Mouse (Mus musculus): ENCODE data around the gene Hspd1. TPM values are rescaled to one million over a fixed set of nuclear protein-coding genes. Genes with fewer than 3 reads are reported as not detected.

The Hspd1 gene
- 491 and 512 TPM in 2 replicates for polyA plus RNA-seq (2015; fragmentation: Nextera tagmentation; extraction: Ambion mirVana)

DNA sequence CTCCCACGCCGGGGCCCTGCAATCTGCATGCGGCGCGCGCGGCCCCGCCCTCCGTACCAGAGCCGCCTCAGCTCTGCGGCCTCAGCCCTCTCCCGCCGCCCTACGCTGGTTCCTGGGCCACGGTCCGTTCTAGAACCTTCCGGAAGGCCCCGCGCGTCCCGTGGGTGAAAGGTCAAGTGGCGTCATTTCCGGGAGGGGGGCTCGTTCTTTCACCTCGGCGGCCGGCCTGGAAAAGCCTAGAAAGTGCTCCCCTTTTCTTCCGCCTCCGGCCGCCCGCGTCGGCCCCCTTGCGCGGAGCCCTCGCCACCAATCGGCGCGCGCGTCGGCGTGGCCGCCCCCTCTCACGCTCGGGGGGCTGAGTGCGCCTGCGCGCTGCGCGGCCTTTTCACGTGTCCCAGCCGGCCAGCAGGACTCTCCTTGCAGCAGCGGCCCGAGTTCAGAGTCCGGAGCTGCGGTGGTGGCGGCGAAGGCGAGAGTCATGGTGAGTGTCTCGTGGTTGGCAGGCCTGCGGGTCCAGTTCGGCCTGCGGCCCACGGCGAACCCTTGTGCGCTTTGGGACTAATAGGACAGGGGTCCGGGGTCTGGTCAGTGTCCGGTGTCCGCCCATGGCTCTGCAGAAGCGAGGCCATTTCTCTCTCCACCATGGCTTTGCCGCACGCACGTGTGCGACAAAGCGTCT is at the start of gene Hspd1, which contains the start of gene Hspe1:
Gene Hspd1, minus strand, starts transcription at position 312 of the 679 bp plus-strand sequence.
Gene Hspe1, plus strand, starts transcription at position 201 of the 679 bp plus-strand sequence.
- ATAC-seq (replicated peaks; ENCODE audit: extremely low read depth, insufficient read depth, low FRiP score) = peak; percentile 93
- peak within 1 kb of the TSS; percentile 99 for H3K27ac ChIP-seq (ENCODE audit: low read length)
- H3K9me3 ChIP-seq (replicated peaks; ENCODE audit: control insufficient read depth, low read length) = no peaks in the 10 kb centered on the region
- peak within 1 kb of the TSS; percentile 92 for H3K4me2 ChIP-seq (ENCODE audit: low read depth, low read length)
- no peaks in the 10 kb centered on the region for H3K27me3 ChIP-seq (ENCODE audit: control insufficient read depth, insufficient read depth, low read length)
- peak within 1 kb of the TSS; percentile 98 for H3K4me3 ChIP-seq (ENCODE audit: low read length)
- H3K9ac ChIP-seq (ENCODE audit: low read length) = peak within 1 kb of the TSS; percentile 99
- WGBS = under 1% methylated on average over 76 of the region's 76 CpGs
- H3K36me3 ChIP-seq (ENCODE audit: control insufficient read depth, insufficient read depth) = peaks cover 27% of the 10 kb centered on the region
- H3K4me1 ChIP-seq (ENCODE audit: control insufficient read depth, insufficient read depth, low read length) = peaks cover 30% of the 10 kb centered on the region

DNA sequence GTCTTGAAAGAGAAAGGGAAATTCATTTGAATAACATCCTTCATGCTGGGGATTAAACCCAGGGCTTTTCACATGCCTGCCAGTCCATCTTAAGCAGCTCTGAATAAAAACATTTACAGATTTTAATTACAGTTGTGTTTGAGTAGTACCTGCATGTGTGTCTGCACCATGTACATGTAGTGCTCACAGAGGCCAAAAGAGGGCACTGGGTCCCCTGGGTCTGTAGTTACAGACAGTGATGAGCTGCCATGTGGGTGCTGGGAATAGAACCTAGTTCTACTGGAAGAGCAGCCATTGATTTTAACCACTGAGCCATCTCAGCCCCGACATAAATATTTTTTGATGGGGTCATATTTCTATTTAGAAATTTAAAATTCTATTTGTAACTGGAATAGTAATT is 47.8 kb upstream of the Hspd1 start:
- no peak overlapping the region for H3K9ac ChIP-seq (ENCODE audit: low read length)
- no peaks in the 10 kb centered on the region for H3K27me3 ChIP-seq (ENCODE audit: control insufficient read depth, insufficient read depth, low read length)
- H3K4me3 ChIP-seq (ENCODE audit: low read length) = no peak overlapping the region
- WGBS = 97% methylated on average over 1 of the region's 1 CpGs
- ATAC-seq (replicated peaks; ENCODE audit: extremely low read depth, insufficient read depth, low FRiP score) = no peak
- no peaks in the 10 kb centered on the region for H3K9me3 ChIP-seq (replicated peaks; ENCODE audit: control insufficient read depth, low read length)
- peaks cover 11% of the 10 kb centered on the region for H3K4me1 ChIP-seq (ENCODE audit: control insufficient read depth, insufficient read depth, low read length)
- H3K36me3 ChIP-seq (ENCODE audit: control insufficient read depth, insufficient read depth) = peaks cover 12% of the 10 kb centered on the region; the same call in 1 of the 2 replicates
- no peak overlapping the region for H3K27ac ChIP-seq (ENCODE audit: low read length)
- no peak overlapping the region for H3K4me2 ChIP-seq (ENCODE audit: low read depth, low read length)

DNA sequence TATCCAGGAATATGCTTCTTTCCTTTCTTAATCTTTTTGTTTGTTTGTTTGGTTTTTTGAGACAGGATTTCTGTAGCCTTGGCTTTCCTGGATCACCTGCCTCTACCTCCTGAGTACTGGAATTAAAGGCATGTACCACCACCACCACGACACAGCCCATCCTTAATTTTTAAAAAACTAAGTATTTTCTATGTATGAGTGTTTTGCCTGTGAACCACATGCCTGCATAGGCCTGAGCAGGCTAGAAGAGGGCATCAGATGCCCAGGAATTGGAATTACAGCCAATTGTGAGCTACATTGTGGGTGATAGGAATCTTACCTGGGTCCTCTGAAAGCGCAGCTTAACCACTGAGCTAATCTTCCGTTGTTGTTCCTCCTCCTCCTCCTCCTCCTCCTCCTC is 46.3 kb upstream of the Hspd1 start:
- Histone ChIP-seq H3K4me1 (ENCODE audit: control insufficient read depth, insufficient read depth, low read length) (peaks cover 14% of the 10 kb centered on the region), H3K4me2 (ENCODE audit: low read depth, low read length) (no peak overlapping the region), H3K9me3 (replicated peaks; ENCODE audit: control insufficient read depth, low read length) (no peaks in the 10 kb centered on the region), H3K4me3 (ENCODE audit: low read length) (no peak overlapping the region), H3K27me3 (ENCODE audit: control insufficient read depth, insufficient read depth, low read length) (no peaks in the 10 kb centered on the region), H3K36me3 (ENCODE audit: control insufficient read depth, insufficient read depth) (peaks cover 9% of the 10 kb centered on the region; the same call in 1 of the 2 replicates), H3K9ac (ENCODE audit: low read length) (no peak overlapping the region), H3K27ac (ENCODE audit: low read length) (no peak overlapping the region)
- ATAC-seq (replicated peaks; ENCODE audit: extremely low read depth, insufficient read depth, low FRiP score) = no peak
- WGBS = 90% methylated on average over 3 of the region's 3 CpGs

DNA sequence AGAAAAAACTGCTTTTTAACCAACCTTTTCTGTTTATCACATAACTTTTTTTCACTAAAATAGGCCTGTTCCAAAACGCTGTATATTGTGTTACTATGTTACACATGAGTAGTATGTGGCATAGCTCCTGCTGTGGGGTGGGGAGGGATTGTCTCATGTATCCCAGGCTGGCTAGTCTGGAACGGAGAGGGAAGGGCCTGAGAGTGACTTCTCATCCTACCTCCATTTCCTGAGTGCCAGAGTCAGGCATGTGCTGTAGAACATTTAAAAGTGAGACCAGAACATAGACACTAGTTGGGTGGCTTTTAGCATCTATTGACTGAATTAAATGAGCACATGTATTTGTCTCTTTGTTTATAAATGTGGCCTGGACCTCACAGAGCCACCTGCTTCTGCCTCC is 45.1 kb upstream of the Hspd1 start:
- no peak overlapping the region for H3K4me3 ChIP-seq (ENCODE audit: low read length)
- peaks cover 14% of the 10 kb centered on the region for H3K4me1 ChIP-seq (ENCODE audit: control insufficient read depth, insufficient read depth, low read length)
- no peaks in the 10 kb centered on the region for H3K9me3 ChIP-seq (replicated peaks; ENCODE audit: control insufficient read depth, low read length)
- ATAC-seq (replicated peaks; ENCODE audit: extremely low read depth, insufficient read depth, low FRiP score) = no peak
- no peaks in the 10 kb centered on the region for H3K27me3 ChIP-seq (ENCODE audit: control insufficient read depth, insufficient read depth, low read length)
- H3K9ac ChIP-seq (ENCODE audit: low read length) = no peak overlapping the region
- H3K36me3 ChIP-seq (ENCODE audit: control insufficient read depth, insufficient read depth) = peaks cover 7% of the 10 kb centered on the region; the same call in 1 of the 2 replicates
- no peak overlapping the region for H3K27ac ChIP-seq (ENCODE audit: low read length)
- H3K4me2 ChIP-seq (ENCODE audit: low read depth, low read length) = no peak overlapping the region
- WGBS = 58% methylated on average over 2 of the region's 2 CpGs

DNA sequence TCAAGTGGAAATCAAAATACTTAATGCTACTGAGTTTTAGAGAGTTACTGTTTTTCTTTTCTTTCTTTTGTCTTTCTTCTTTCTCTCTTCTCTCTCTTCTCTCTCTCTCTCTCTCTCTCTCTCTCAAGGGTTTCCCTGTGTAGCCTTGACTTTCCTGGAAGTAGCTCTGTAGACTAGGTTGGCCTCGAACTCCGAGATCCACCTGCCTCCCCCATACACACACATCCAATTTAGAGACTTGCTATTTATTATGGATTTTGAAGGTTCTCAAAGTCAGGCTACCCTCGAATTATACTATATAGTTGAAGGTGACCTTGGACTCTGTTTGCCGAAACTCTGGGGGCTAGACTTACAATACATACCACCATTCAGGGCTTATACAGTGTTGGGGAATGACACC is 44.3 kb upstream of the Hspd1 start:
- H3K4me3 ChIP-seq (ENCODE audit: low read length) = peak overlapping the region; percentile 100
- H3K9ac ChIP-seq (ENCODE audit: low read length) = peak overlapping the region; percentile 100
- peak overlapping the region; percentile 80 for H3K4me2 ChIP-seq (ENCODE audit: low read depth, low read length)
- no peak for ATAC-seq (replicated peaks; ENCODE audit: extremely low read depth, insufficient read depth, low FRiP score)
- no peaks in the 10 kb centered on the region for H3K27me3 ChIP-seq (ENCODE audit: control insufficient read depth, insufficient read depth, low read length)
- H3K9me3 ChIP-seq (replicated peaks; ENCODE audit: control insufficient read depth, low read length) = no peaks in the 10 kb centered on the region
- peaks cover 14% of the 10 kb centered on the region for H3K4me1 ChIP-seq (ENCODE audit: control insufficient read depth, insufficient read depth, low read length)
- WGBS = 42% methylated on average over 4 of the region's 4 CpGs
- H3K27ac ChIP-seq (ENCODE audit: low read length) = peak overlapping the region; percentile 32
- peaks cover under 1% of the 10 kb centered on the region; the same call in 1 of the 2 replicates for H3K36me3 ChIP-seq (ENCODE audit: control insufficient read depth, insufficient read depth)

DNA sequence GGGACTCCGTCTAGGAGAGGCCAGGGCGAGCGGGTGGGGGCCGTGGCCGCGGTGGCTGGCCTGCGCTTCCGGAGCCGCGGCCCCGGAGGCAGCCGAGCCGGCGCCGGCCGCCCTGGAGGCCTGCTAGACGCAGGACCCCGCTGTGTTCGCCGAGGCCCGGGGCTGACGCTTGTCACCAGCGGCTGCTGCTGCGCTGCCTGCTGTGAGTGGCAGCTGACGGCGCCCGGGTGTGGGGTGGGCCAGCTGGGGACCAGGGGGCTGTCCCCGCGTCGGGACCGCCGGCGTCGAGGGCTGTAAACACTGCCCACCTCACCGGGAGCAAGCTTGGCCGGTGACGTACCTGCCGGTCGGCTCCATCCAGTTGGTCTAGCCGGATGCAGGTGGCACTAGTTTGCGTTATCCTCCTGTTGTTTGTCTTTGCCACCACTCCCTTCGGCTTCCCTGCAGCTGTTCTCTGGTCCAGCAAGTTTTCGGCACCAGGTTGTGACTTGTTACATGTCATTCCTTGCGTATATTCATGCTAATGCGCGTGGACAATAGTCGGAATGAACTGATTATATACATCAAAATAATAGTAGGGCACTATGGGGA is 43.5 kb upstream of the Hspd1 start:
- Histone ChIP-seq H3K36me3 (ENCODE audit: control insufficient read depth, insufficient read depth) (no peaks in the 10 kb centered on the region), H3K9ac (ENCODE audit: low read length) (peak overlapping the region; percentile 100), H3K9me3 (replicated peaks; ENCODE audit: control insufficient read depth, low read length) (no peaks in the 10 kb centered on the region), H3K4me2 (ENCODE audit: low read depth, low read length) (peak overlapping the region; percentile 80), H3K4me1 (ENCODE audit: control insufficient read depth, insufficient read depth, low read length) (peaks cover 14% of the 10 kb centered on the region), H3K4me3 (ENCODE audit: low read length) (peak overlapping the region; percentile 100), H3K27me3 (ENCODE audit: control insufficient read depth, insufficient read depth, low read length) (no peaks in the 10 kb centered on the region), H3K27ac (ENCODE audit: low read length) (peak overlapping the region; percentile 98)
- ATAC-seq (replicated peaks; ENCODE audit: extremely low read depth, insufficient read depth, low FRiP score) = peak; percentile 78
- under 1% methylated on average over 47 of the region's 47 CpGs for WGBS

DNA sequence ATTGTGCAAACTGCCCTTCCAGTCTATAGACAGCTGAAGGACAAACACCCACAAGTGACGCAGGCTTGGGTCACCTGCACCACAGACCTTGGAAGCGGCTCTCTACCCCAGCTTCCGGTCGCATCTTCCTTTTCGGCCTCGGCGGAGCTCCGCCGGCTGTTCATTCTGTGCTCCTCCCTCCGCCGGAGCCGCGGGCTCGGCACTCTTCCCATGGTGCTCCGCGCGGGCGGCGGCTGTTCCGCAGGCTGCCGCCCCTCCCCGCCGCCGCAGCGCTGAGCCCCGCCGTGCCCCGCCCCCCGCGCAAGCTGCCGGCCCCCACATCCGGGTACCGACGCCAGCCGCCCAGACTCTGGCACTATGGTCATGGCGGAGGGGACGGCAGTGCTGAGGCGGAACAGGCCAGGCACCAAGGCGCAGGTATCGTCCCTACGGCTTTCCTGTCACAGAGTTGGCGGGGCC is 42.9 kb upstream of the Hspd1 start, which contains the start of gene Mob4:
Gene Mob4, plus strand, starts transcription at position 289 of the 459 bp plus-strand sequence.
- Histone ChIP-seq H3K27ac (ENCODE audit: low read length) (peak within 1 kb of the TSS; percentile 98), H3K4me3 (ENCODE audit: low read length) (peak within 1 kb of the TSS; percentile 100)
- under 1% methylated on average over 35 of the region's 42 CpGs for WGBS

DNA sequence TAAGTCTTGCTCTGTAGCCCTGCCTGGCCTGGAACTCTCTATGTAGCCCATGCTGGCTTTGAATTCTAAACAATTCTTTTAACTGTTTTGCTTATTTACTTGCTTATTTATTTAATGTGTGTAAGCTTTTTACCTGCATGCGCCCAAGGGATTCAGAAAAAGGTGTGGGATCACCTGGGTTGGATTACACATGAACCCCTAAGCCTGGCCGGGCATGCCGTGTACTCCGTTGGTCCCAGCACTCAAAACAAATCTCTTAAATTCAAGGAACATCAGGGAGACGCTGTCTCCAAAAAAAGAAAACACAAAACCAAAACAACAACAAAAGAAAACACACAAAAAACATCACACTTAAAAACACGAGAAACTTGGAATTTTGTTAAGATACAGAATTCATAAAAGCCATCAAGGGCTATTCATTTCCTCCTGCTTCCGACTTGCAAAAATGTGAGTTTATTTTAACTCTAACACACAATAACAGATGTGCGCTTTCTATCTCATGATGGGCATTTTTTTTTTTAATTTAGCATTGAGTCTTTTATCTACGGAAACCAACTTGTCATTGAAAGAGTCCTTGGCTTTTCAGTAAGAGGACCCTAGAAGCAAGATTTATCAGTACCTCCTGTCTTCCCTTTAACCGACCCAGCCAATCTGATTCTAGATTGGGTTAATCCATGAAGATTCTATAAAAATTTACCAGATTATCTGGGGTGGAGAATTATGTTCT is 42.3 kb upstream of the Hspd1 start:
- Histone ChIP-seq H3K27ac (ENCODE audit: low read length) (peak overlapping the region; percentile 98), H3K4me3 (ENCODE audit: low read length) (peak overlapping the region; percentile 100), H3K4me2 (ENCODE audit: low read depth, low read length) (peak overlapping the region; percentile 80), H3K36me3 (ENCODE audit: control insufficient read depth, insufficient read depth) (no peaks in the 10 kb centered on the region), H3K27me3 (ENCODE audit: control insufficient read depth, insufficient read depth, low read length) (no peaks in the 10 kb centered on the region), H3K9me3 (replicated peaks; ENCODE audit: control insufficient read depth, low read length) (no peaks in the 10 kb centered on the region), H3K4me1 (ENCODE audit: control insufficient read depth, insufficient read depth, low read length) (peaks cover 14% of the 10 kb centered on the region), H3K9ac (ENCODE audit: low read length) (peak overlapping the region; percentile 85)
- ATAC-seq (replicated peaks; ENCODE audit: extremely low read depth, insufficient read depth, low FRiP score) = no peak
- 62% methylated on average over 10 of the region's 10 CpGs for WGBS

More for the DNA sequence above, 42.9 kb upstream of the Hspd1 start, which contains the start of gene Mob4:
- peak; percentile 93 for ATAC-seq (replicated peaks; ENCODE audit: extremely low read depth, insufficient read depth, low FRiP score)
- Histone ChIP-seq H3K4me2 (ENCODE audit: low read depth, low read length) (peak within 1 kb of the TSS; percentile 80), H3K9ac (ENCODE audit: low read length) (peak within 1 kb of the TSS; percentile 100), H3K4me1 (ENCODE audit: control insufficient read depth, insufficient read depth, low read length) (peaks cover 14% of the 10 kb centered on the region), H3K27me3 (ENCODE audit: control insufficient read depth, insufficient read depth, low read length) (no peaks in the 10 kb centered on the region), H3K9me3 (replicated peaks; ENCODE audit: control insufficient read depth, low read length) (no peaks in the 10 kb centered on the region), H3K36me3 (ENCODE audit: control insufficient read depth, insufficient read depth) (no peaks in the 10 kb centered on the region)
